Mouse (Mus musculus): Measurements from ENCODE around the gene Slc4a3.

DNA sequence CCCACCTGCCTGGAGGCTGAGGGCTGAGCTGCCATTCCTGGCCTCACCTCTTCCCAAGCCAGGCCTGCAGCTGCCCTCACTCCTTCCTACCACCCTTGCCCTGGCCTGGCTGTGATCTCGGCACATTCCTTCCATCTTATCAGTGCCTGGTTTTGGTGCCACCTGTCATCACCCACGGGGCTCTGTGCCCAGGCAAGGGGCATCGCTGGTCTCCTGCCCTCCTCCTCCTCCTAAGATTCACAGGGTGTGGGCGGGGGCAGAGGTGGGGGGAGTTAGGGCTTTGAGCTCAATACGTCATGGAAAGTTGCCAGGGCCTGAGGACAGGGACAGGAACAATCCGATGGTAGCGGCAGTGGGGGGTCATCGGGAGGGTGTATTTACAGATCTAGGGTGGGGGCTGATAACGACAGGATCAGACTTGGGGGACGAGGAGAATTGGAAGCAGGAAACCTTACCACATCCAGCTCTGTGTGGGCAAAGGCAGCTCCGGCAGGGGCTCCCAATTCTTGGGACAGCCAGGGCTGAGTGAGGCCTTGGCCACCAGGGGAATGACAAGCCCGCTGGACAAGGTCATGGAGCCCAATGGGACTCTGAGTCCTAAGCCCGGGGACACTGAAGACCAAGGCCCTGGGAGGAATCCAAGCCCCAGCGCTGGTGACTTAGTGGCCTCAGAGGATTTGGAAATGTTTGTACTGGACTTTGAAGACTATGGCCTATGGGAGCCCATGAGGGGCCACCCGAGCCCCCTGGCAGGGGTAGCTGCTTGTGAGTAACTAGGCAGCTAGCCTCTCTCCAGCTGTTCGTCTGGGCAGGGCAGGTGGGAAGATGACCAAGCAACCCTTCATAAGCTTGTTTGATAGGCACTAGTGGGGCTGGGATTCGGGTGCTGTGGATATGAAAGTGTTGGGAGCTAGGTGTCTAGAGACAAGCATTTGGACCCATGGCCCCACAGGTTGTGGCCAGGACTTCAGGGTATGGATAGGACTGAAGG lies 3.5 kb downstream of the Slc4a3 start:
- TF ChIP-seq CTCF (IDR thresholded peaks at IDR 0.05; ENCODE audit: insufficient read depth, low read length) (no peak), POLR2A (IDR thresholded peaks at IDR 0.05; ENCODE audit: borderline replicate concordance, extremely low read depth, low read depth, low read length) (no peak)
